Mouse (Mus musculus): Measurements from ENCODE around the gene Ndufs5. TPM values are rescaled to one million over a fixed set of nuclear protein-coding genes. Genes with fewer than 3 reads are reported as not detected.

The Ndufs5 gene
- polyA plus RNA-seq, 1 experiment = 95.2 TPM

DNA sequence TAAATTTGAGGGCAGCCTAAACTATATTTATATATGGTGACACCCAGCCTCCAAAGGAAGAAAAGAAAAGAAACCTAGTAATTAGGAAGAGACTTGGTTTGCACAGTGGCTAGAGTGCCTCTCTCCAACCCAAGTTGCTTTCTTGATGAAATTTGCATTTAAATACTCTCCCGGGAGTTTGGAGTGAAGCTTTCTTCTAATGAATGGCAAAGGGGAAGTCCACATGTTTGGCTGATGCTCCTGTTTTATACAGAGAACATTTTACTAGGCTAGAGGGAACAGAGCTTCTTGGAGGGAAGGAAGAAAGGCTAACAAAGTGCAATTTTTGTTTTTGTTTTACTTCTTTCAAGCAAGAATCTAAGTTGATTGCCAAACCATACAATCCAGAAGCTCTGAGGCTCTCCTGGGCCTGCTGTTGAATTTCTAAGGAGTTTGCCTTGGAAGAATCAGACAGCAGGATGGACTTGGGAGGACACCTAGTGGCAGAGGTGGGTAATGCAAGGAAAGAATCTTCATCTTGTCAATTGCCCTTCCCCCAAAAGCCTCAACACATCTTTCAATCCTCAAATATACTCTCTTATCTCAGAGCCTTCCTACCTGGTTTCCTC, 50.6 kb downstream of the Ndufs5 start:
- Histone ChIP-seq H3K27ac (ENCODE audit: control insufficient read depth, insufficient read depth, low read depth, low read length, poor library complexity) (no peak overlapping the region), H3K4me1 (ENCODE audit: control insufficient read depth, insufficient read depth, low read length) (no peaks in the 10 kb centered on the region), H3K4me3 (replicated peaks; ENCODE audit: control insufficient read depth, low read depth, low read length) (no peak overlapping the region)
- peak; percentile 66 for TF ChIP-seq CTCF (IDR thresholded peaks at IDR 0.05; ENCODE audit: control insufficient read depth, insufficient read depth, low read length)
- TF ChIP-seq POLR2A (IDR thresholded peaks at IDR 0.05; ENCODE audit: borderline replicate concordance, control insufficient read depth, low read depth, low read length) = no peak
- 22% methylated on average over 1 of the region's 1 CpGs for WGBS

- TF ChIP-seq CTCF (IDR thresholded peaks at IDR 0.05; ENCODE audit: control insufficient read depth, insufficient read depth, low read length) = no peak
- TF ChIP-seq POLR2A (IDR thresholded peaks at IDR 0.05; ENCODE audit: borderline replicate concordance, control insufficient read depth, low read depth, low read length) = no peak
- no peak overlapping the region for H3K4me3 ChIP-seq (replicated peaks; ENCODE audit: control insufficient read depth, low read depth, low read length)
- H3K27ac ChIP-seq (ENCODE audit: control insufficient read depth, insufficient read depth, low read depth, low read length, poor library complexity) = no peak overlapping the region
- WGBS = 68% methylated on average over 1 of the region's 1 CpGs
- no peaks in the 10 kb centered on the region for H3K4me1 ChIP-seq (ENCODE audit: control insufficient read depth, insufficient read depth, low read length)
These were observed 51.5 kb downstream of the Ndufs5 start for GRCm38 (mm10) chr4:123666517-123666916.

- WGBS = 76% methylated on average over 11 of the region's 11 CpGs
- H3K27ac ChIP-seq (ENCODE audit: control insufficient read depth, insufficient read depth, low read depth, low read length, poor library complexity) = no peak overlapping the region
- H3K4me1 ChIP-seq (ENCODE audit: control insufficient read depth, insufficient read depth, low read length) = no peaks in the 10 kb centered on the region
- TF ChIP-seq POLR2A (IDR thresholded peaks at IDR 0.05; ENCODE audit: borderline replicate concordance, control insufficient read depth, low read depth, low read length) (no peak), CTCF (IDR thresholded peaks at IDR 0.05; ENCODE audit: control insufficient read depth, insufficient read depth, low read length) (no peak)
- no peak overlapping the region for H3K4me3 ChIP-seq (replicated peaks; ENCODE audit: control insufficient read depth, low read depth, low read length)
These were observed 52.2 kb downstream of the Ndufs5 start for GRCm38 (mm10) chr4:123665681-123666278.

- 4% methylated on average over 58 of the region's 58 CpGs for WGBS
- no peak for TF ChIP-seq CTCF (IDR thresholded peaks at IDR 0.05; ENCODE audit: control insufficient read depth, insufficient read depth, low read length)
- no peak for TF ChIP-seq POLR2A (IDR thresholded peaks at IDR 0.05; ENCODE audit: borderline replicate concordance, control insufficient read depth, low read depth, low read length)
- Histone ChIP-seq H3K4me3 (replicated peaks; ENCODE audit: control insufficient read depth, low read depth, low read length) (peak overlapping the region; percentile 47), H3K4me1 (ENCODE audit: control insufficient read depth, insufficient read depth, low read length) (no peaks in the 10 kb centered on the region), H3K27ac (ENCODE audit: control insufficient read depth, insufficient read depth, low read depth, low read length, poor library complexity) (peak overlapping the region; percentile 89; the same call in 1 of the 2 replicates)
These were observed 52.9 kb downstream of the Ndufs5 start for GRCm38 (mm10) chr4:123664951-123665661.

DNA sequence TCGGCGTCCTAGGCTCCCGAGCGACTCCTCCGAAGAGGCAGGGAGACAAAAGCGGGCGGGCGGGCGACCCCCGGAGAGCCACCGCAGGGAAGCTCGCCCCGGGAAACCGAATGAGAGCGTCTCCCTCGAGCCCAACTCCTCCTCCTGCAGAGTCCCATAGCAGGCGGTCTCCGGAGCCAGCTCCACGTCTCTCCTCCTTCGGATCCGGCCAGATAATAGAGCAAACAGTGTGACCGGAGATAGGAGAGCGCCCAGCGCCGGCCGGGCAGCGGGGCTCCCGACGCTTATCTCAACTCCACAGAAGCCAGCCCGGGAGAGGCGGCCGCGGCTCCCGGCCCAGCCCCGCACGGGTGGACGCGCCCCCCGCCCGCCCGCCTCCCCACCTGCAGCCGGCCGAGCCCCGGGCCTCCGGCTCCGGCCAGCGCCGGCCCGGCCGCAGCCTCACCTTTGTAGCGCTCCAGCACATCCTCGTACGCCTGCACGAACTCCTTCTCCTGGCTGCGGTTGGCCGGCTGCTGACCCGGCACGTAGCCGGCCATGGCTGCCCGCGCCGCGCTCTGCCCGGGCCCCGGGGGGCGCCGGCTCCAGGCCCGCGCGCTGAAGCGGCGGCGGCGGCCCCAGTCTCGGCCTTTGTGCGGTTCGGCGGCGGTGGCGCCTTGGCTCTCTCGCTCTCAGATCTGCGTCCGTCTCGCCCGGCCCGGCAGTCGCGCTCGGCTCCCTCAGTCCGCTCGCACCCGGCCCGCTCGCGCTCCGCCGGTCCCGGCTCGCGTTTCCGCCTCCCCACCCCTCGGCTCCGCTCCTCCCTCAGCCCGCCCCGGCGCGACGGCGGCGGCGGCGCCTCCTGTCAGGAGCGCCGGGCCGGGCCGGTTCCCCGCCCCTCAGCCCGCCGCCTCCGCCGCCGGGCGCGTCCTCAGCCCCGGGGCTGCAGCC, 53.7 kb downstream of the Ndufs5 start:
- H3K4me1 ChIP-seq (ENCODE audit: control insufficient read depth, insufficient read depth, low read length) = no peaks in the 10 kb centered on the region
- 2% methylated on average over 116 of the region's 125 CpGs for WGBS
- peak overlapping the region; percentile 89 for H3K27ac ChIP-seq (ENCODE audit: control insufficient read depth, insufficient read depth, low read depth, low read length, poor library complexity)
- H3K4me3 ChIP-seq (replicated peaks; ENCODE audit: control insufficient read depth, low read depth, low read length) = peak overlapping the region; percentile 58
- TF ChIP-seq CTCF (IDR thresholded peaks at IDR 0.05; ENCODE audit: control insufficient read depth, insufficient read depth, low read length) (no peak), POLR2A (IDR thresholded peaks at IDR 0.05; ENCODE audit: borderline replicate concordance, control insufficient read depth, low read depth, low read length) (peak; percentile 47; the same call in 1 of the 2 replicates)

DNA sequence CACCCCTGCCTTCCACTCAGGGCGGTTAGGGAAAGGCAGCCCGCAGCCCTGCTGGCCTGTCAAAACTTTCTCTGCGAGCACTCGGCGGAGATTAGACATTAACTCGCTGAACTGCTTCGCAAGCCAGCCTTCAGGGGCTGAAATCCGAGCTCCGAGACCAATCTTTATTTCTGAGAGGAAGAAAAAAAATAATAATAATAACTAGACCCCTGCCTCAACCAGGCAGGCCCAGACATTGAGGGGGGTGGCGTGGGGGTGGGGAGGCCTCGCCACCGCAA, 54.4 kb downstream of the Ndufs5 start:
- 3% methylated on average over 12 of the region's 12 CpGs for WGBS

GRCm38 (mm10) chr4:123662914-123663687, 54.9 kb downstream of the Ndufs5 start:
- 4% methylated on average over 15 of the region's 15 CpGs for WGBS
- no peaks in the 10 kb centered on the region for H3K4me1 ChIP-seq (ENCODE audit: control insufficient read depth, insufficient read depth, low read length)
- peak overlapping the region; percentile 44 for H3K4me3 ChIP-seq (replicated peaks; ENCODE audit: control insufficient read depth, low read depth, low read length)
- no peak overlapping the region for H3K27ac ChIP-seq (ENCODE audit: control insufficient read depth, insufficient read depth, low read depth, low read length, poor library complexity)
- TF ChIP-seq POLR2A (IDR thresholded peaks at IDR 0.05; ENCODE audit: borderline replicate concordance, control insufficient read depth, low read depth, low read length) (no peak), CTCF (IDR thresholded peaks at IDR 0.05; ENCODE audit: control insufficient read depth, insufficient read depth, low read length) (no peak)

More for the DNA sequence above, 54.4 kb downstream of the Ndufs5 start:
- no peak for TF ChIP-seq POLR2A (IDR thresholded peaks at IDR 0.05; ENCODE audit: borderline replicate concordance, control insufficient read depth, low read depth, low read length)
- TF ChIP-seq CTCF (IDR thresholded peaks at IDR 0.05; ENCODE audit: control insufficient read depth, insufficient read depth, low read length) = no peak
- Histone ChIP-seq H3K4me3 (replicated peaks; ENCODE audit: control insufficient read depth, low read depth, low read length) (peak overlapping the region; percentile 44), H3K4me1 (ENCODE audit: control insufficient read depth, insufficient read depth, low read length) (no peaks in the 10 kb centered on the region), H3K27ac (ENCODE audit: control insufficient read depth, insufficient read depth, low read depth, low read length, poor library complexity) (peak overlapping the region; percentile 89; the same call in 1 of the 2 replicates)

Other genes with a start within 250 kb of the Ndufs5 start
- gene Macf1, start 33.8 kb downstream of the Ndufs5 start, polyA plus RNA-seq (2011; ENCODE audit: insufficient read depth, insufficient read length, low replicate concordance, missing spikeins) = 64.6 and 124 TPM in 2 replicates
- 11.8 and 13.1 TPM in 2 replicates for gene Akirin1, start 32.1 kb upstream of the Ndufs5 start, polyA plus RNA-seq (2011; ENCODE audit: insufficient read depth, insufficient read length, low replicate concordance, missing spikeins)
- gene Rhbdl2, start 69.7 kb upstream of the Ndufs5 start, polyA plus RNA-seq (2011; ENCODE audit: insufficient read depth, insufficient read length, low replicate concordance, missing spikeins) = 3.8 TPM in 1 of 2 replicates, not detected in the other
- not detected in 2 replicates for gene 4933427I04Rik, start 141.5 kb upstream of the Ndufs5 start, polyA plus RNA-seq (2011; ENCODE audit: insufficient read depth, insufficient read length, low replicate concordance, missing spikeins)
- 12.9 and 35.6 TPM in 2 replicates for gene Mycbp, start 186.6 kb upstream of the Ndufs5 start, polyA plus RNA-seq (2011; ENCODE audit: insufficient read depth, insufficient read length, low replicate concordance, missing spikeins)
- gene Rragc, start 199.2 kb upstream of the Ndufs5 start, polyA plus RNA-seq (2011; ENCODE audit: insufficient read depth, insufficient read length, low replicate concordance, missing spikeins) = 14.7 and 31.2 TPM in 2 replicates
- gene 4930535I16Rik, start 199.8 kb upstream of the Ndufs5 start, polyA plus RNA-seq (2011; ENCODE audit: insufficient read depth, insufficient read length, low replicate concordance, missing spikeins) = not detected in 2 replicates

Measured in bone marrow, adult 2 months (tissue).